Mouse (Mus musculus) MEL (cell line): ENCODE data around the gene Fkbp5.

Source experiments
- BHLHE40 ChIP-seq: IDR thresholded peaks from 2 replicates; pipeline ENCODE4 v1.6.1; 2012; ENCODE audit warnings: low read depth, mild to moderate bottlenecking, inconsistent platforms, low read length, improper control_type of control experiment, borderline replicate concordance
- CTCF ChIP-seq, 3 experiments: IDR thresholded peaks in 2 of 3; conservative IDR thresholded peaks in 1 of 3; 2 replicates each; pipeline ENCODE4 v1.5.1; 2011 to 2012; ENCODE audit warnings: low read length in 3 of 3, low read depth in 2 of 3, mild to moderate bottlenecking in 2 of 3, improper control_type of control experiment in 1 of 3, inconsistent platforms in 1 of 3, mixed read lengths in 1 of 3, moderate library complexity in 1 of 3; ENCODE audit not compliant: control insufficient read depth in 1 of 3, insufficient read depth in 1 of 3, poor library complexity in 1 of 3, severe bottlenecking in 1 of 3
- EP300 ChIP-seq, 2 experiments: IDR thresholded peaks; 2 replicates each; pipeline ENCODE4 v1.6.1; 2011; ENCODE audit warnings: improper control_type of control experiment in 2 of 2, low read length in 2 of 2, low read depth in 1 of 2, mild to moderate bottlenecking in 1 of 2
- GATA1 ChIP-seq: IDR thresholded peaks from 2 replicates; pipeline ENCODE4 v1.6.1; 2011; ENCODE audit warnings: low read depth, low read length, improper control_type of control experiment
- JUND ChIP-seq: IDR thresholded peaks from 2 replicates; pipeline ENCODE4 v1.6.1; 2011; ENCODE audit warnings: low read depth, mild to moderate bottlenecking, improper control_type of control experiment, low read length
- MAZ ChIP-seq: IDR thresholded peaks from 2 replicates; pipeline ENCODE4 v1.6.1; 2012; ENCODE audit warnings: low read depth, mild to moderate bottlenecking, inconsistent platforms, low read length, improper control_type of control experiment
- MXI1 ChIP-seq: IDR thresholded peaks from 2 replicates; pipeline ENCODE4 v1.6.1; 2011; ENCODE audit warnings: mild to moderate bottlenecking, low read depth, low read length, improper control_type of control experiment
- MYC ChIP-seq: IDR thresholded peaks from 2 replicates; pipeline ENCODE4 v1.6.1; 2011; ENCODE audit warnings: low read depth, mild to moderate bottlenecking, low read length, improper control_type of control experiment, moderate library complexity
- POLR2A ChIP-seq, 2 experiments: IDR thresholded peaks; 2 replicates each; pipeline ENCODE4 v1.6.1; 2011 to 2012; ENCODE audit warnings: low read length in 2 of 2, mild to moderate bottlenecking in 2 of 2, control low read depth in 1 of 2, improper control_type of control experiment in 1 of 2, low read depth in 1 of 2, moderate library complexity in 1 of 2; ENCODE audit not compliant: control insufficient read depth in 1 of 2, insufficient read depth in 1 of 2, poor library complexity in 1 of 2
- SIN3A ChIP-seq: IDR thresholded peaks from 2 replicates; pipeline ENCODE4 v1.6.1; 2012; ENCODE audit warnings: low read length, improper control_type of control experiment, inconsistent platforms
- TCF12 ChIP-seq: IDR thresholded peaks from 2 replicates; pipeline ENCODE4 v1.6.1; 2014; ENCODE audit warnings: low read depth, mild to moderate bottlenecking, inconsistent platforms, low read length, improper control_type of control experiment, moderate library complexity
- USF1 ChIP-seq: IDR thresholded peaks from 2 replicates; pipeline ENCODE4 v1.6.1; 2014; ENCODE audit warnings: low read depth, mild to moderate bottlenecking, inconsistent platforms, low read length, improper control_type of control experiment, moderate library complexity
- USF2 ChIP-seq, 2 experiments: IDR thresholded peaks; 2 replicates each; pipeline ENCODE4 v1.6.1; 2011 to 2012; ENCODE audit warnings: improper control_type of control experiment in 2 of 2, low read length in 2 of 2, borderline replicate concordance in 1 of 2, inconsistent platforms in 1 of 2, low read depth in 1 of 2, mild to moderate bottlenecking in 1 of 2; ENCODE audit not compliant: insufficient read depth in 1 of 2
- ZC3H11A ChIP-seq: IDR thresholded peaks from 2 replicates; pipeline ENCODE4 v1.6.1; 2012; ENCODE audit warnings: low read depth, mild to moderate bottlenecking, inconsistent platforms, low read length, improper control_type of control experiment

DNA sequence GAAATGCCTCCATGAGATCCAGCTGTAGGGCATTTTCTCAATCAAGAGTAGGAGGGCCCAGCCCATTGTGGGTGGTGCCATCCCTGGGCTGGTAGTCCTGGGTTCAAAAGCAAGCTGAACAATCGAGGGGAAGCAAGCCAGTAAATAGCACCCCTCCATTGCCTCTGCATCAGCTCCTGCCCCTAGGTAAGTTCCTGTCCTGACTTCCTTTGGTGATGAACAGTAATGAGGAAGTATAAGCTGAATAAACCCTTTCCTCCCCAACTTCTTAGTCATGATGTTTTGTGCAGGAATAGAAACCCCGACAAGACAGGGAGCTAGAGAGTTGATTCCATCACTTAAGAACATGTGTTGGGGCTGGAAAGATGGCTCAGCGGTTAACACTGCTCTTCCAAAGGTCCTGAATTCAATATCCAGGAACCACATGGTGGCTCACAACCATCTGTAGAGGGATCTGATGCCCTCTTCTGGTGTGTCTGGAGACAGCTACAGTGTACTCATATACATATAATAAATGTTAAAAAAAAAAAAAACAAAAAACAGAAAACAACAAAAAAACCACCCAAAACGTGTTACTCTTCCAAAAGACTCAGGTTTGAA, 7.6 kb upstream of the Fkbp5 start:
- TF ChIP-seq CTCF (IDR thresholded peaks at IDR 0.05 in 2 of 3, conservative IDR thresholded peaks at IDR 0.05 in 1 of 3; ENCODE audit: control insufficient read depth in 1 of 3, insufficient read depth in 1 of 3, low read depth in 2 of 3, low read length in 3 of 3, poor library complexity in 1 of 3, severe bottlenecking in 1 of 3) (no peak; a peak in 1 of 6 replicates), USF2 (IDR thresholded peaks at IDR 0.05; ENCODE audit: borderline replicate concordance in 1 of 2, insufficient read depth in 1 of 2, low read depth in 1 of 2, low read length in 2 of 2) (no peak), POLR2A (IDR thresholded peaks at IDR 0.05; ENCODE audit: control insufficient read depth in 1 of 2, insufficient read depth in 1 of 2, low read depth in 1 of 2, low read length in 2 of 2, poor library complexity in 1 of 2) (peak in 1 of 2 experiments; percentile 29; a peak in 1 of 4 replicates), MXI1 (no peak), ZC3H11A (no peak), USF1 (no peak), JUND (no peak), SIN3A (no peak), MAZ (no peak), EP300 (IDR thresholded peaks at IDR 0.05; ENCODE audit: low read depth in 1 of 2, low read length in 2 of 2) (no peak), GATA1 (no peak), MYC (peak; percentile 61; the same call in 1 of the 2 replicates), BHLHE40 (no peak), TCF12 (no peak)
